8 mouse cellular contexts compared by ENCODE assay signal in the genomic region with DNA sequence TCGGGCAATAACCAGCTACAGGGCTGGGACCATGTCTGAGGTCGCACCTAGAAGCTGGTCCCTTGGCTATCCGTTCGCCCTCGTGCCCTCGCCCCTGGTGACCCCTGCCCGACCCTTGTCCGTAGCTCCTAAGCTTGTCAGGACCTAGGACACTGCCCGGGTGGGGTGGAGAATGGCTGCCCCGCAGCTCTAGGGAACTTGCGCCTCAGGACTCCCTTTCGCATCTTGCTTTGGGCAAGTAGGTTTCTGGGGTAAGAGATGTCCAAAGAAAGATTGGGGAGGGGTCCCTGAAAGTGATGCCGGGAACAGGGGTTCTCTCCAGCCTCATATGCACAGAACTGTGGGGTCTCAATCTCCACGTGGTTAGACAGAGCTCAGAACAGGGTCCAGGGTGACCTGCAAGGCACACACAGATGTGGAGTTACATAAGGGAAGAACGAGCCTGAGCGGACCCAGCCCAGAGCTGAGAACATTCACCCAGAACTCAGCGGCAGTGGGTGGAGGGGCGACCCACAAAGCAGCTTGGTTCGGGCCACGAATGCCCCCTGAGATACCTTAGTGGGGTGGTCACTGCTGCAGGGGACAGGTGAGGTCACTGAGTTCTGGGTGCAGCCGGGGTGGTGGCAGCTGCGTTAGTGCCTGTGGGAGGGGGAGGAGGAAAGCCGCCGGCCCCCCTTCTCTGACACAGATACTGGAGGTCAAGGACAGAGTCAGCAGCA. TPM values are rescaled to one million over a fixed set of nuclear protein-coding genes. Genes with fewer than 3 reads are reported as not detected.
DNase-seq lines count a peak whose midpoint lies in the region; ATAC-seq and TF ChIP-seq lines count a peak whose summit lies in the region.

No protein-coding gene starts in this region.

- WGBS in limb, embryonic 14.5 days: 10% methylated on average over 20 of the region's 24 CpGs
- 10% methylated on average over 24 of the region's 24 CpGs for WGBS in stomach, embryonic 14.5 days

- DNase-seq in cerebellum, adult 9-10 months: peak; percentile 61
- DNase-seq in cerebellum, postnatal 25 days: no peak
- DNase-seq in testis, postnatal 10 days (ENCODE audit: low spot score): no peak
- DNase-seq in limb, embryonic 14.5 days (ENCODE audit: low spot score): no peak
- no peak for DNase-seq in adrenal gland, adult 2 months
- no peak for DNase-seq in layer of hippocampus, postnatal 14 days (ENCODE audit: low spot score in 2 of 2)

- TF ChIP-seq CTCF in testis, adult 2 months (IDR thresholded peaks at IDR 0.05; ENCODE audit: control insufficient read depth, insufficient read depth, insufficient replicate concordance, low read depth, low read length): no peak

- H3K36me3 ChIP-seq in testis, adult 2 months (ENCODE audit: control insufficient read depth, insufficient read depth, low read length): no peaks in the 10 kb centered on the region
- no peaks in the 10 kb centered on the region for H3K36me3 ChIP-seq in limb, embryonic 14.5 days (ENCODE audit: control insufficient read depth, insufficient read depth, low read length)
- no peaks in the 10 kb centered on the region for H3K36me3 ChIP-seq in stomach, embryonic 14.5 days (ENCODE audit: control insufficient read depth, insufficient read depth, low read length)

- peak overlapping the region; percentile 97 for H3K4me2 ChIP-seq in limb, embryonic 14.5 days (replicated peaks; ENCODE audit: low read depth, low read length, severe bottlenecking)
- peak overlapping the region; percentile 97 for H3K4me2 ChIP-seq in stomach, embryonic 14.5 days (replicated peaks; ENCODE audit: low read depth, low read length)

- H3K4me3 ChIP-seq in testis, adult 2 months (ENCODE audit: control insufficient read depth, low read depth, low read length): 0 out of 2 replicates have a peak overlapping the region, but pooled peaks have one; percentile 6
- peak overlapping the region; percentile 45 for H3K4me3 ChIP-seq in limb, embryonic 14.5 days (replicated peaks; ENCODE audit: low read length)
- peak overlapping the region; percentile 41 for H3K4me3 ChIP-seq in stomach, embryonic 14.5 days (ENCODE audit: low read depth, low read length)

- H3K27me3 ChIP-seq in testis, adult 2 months (ENCODE audit: control insufficient read depth, insufficient read depth, low read length): no peaks in the 10 kb centered on the region
- peaks cover 59% of the 10 kb centered on the region for H3K27me3 ChIP-seq in limb, embryonic 14.5 days (ENCODE audit: control insufficient read depth, insufficient read depth, low read length)
- H3K27me3 ChIP-seq in stomach, embryonic 14.5 days (ENCODE audit: control insufficient read depth, insufficient read depth, low read length): peaks cover 47% of the 10 kb centered on the region

- H3K9me3 ChIP-seq in limb, embryonic 14.5 days (ENCODE audit: control insufficient read depth, low read length): no peaks in the 10 kb centered on the region
- H3K9me3 ChIP-seq in stomach, embryonic 14.5 days (ENCODE audit: control insufficient read depth, low read depth, low read length): no peaks in the 10 kb centered on the region

- no peak overlapping the region for H3K27ac ChIP-seq in testis, adult 2 months (ENCODE audit: control insufficient read depth, insufficient read depth, low read depth, low read length)
- no peak overlapping the region for H3K27ac ChIP-seq in limb, embryonic 14.5 days (replicated peaks; ENCODE audit: low read depth, low read length)
- no peak overlapping the region for H3K27ac ChIP-seq in stomach, embryonic 14.5 days (ENCODE audit: low read length)

- no peak for TF ChIP-seq POLR2A in testis, adult 2 months (IDR thresholded peaks at IDR 0.05; ENCODE audit: control insufficient read depth, low read depth, low read length)
- no peak for TF ChIP-seq POLR2A in limb, embryonic 14.5 days (IDR thresholded peaks at IDR 0.05; ENCODE audit: borderline replicate concordance, extremely low read depth, insufficient read depth, insufficient read length)

- peaks cover 19% of the 10 kb centered on the region for H3K4me1 ChIP-seq in testis, adult 2 months (ENCODE audit: control insufficient read depth, insufficient read depth, low read length)
- H3K4me1 ChIP-seq in limb, embryonic 14.5 days (ENCODE audit: control insufficient read depth, insufficient read depth, low read length): peaks cover 13% of the 10 kb centered on the region
- peaks cover 12% of the 10 kb centered on the region for H3K4me1 ChIP-seq in stomach, embryonic 14.5 days (ENCODE audit: control insufficient read depth, insufficient read depth, low read length)

- no peak overlapping the region for H3K9ac ChIP-seq in limb, embryonic 14.5 days (ENCODE audit: low read depth, low read length, severe bottlenecking)
- H3K9ac ChIP-seq in stomach, embryonic 14.5 days (replicated peaks; ENCODE audit: low read depth, low read length): no peak overlapping the region

- ATAC-seq in limb, embryonic 14.5 days (ENCODE audit: low FRiP score, low read depth): no peak; the same call in 1 of the 2 replicates
- 0 out of 2 replicates have a peak, but pooled peaks have one; percentile 5 for ATAC-seq in stomach, embryonic 14.5 days (ENCODE audit: insufficient number of reproducible peaks, insufficient read depth, low FRiP score, low read depth)

RNA-seq across cellular contexts. Expression of a gene that starts 0.5 kb away (rescaled TPM):
- polyA plus RNA-seq in testis, adult 2 months (2012; rRNA removed): 5.1 and 5.9 TPM in 2 replicates
- polyA plus RNA-seq in limb, embryonic 14.5 days (2012; rRNA removed): 0.04 and 0.10 TPM in 2 replicates
- polyA plus RNA-seq in limb, embryonic 14.5 days (2014; fragmentation: Nextera tagmentation; extraction: Ambion mirVana): 0.17 TPM in 1 of 2 replicates, not detected in the other
- polyA plus RNA-seq in stomach, embryonic 14.5 days (2014; fragmentation: Nextera tagmentation; extraction: Ambion mirVana): not detected in 2 replicates
- total RNA-seq in adrenal gland, adult 2 months (2021): not detected
- 0.16 and 0.86 TPM in 2 replicates for polyA plus RNA-seq in adrenal gland, adult 2 months (2012; rRNA removed)
- 10 to 100 TPM; 24.8 to 33.6 TPM for total RNA-seq in layer of hippocampus, postnatal 14 days (2021)

RNA-seq across cellular contexts. Expression of a gene that starts 14.3 kb away (rescaled TPM):
- 16.0 and 18.5 TPM in 2 replicates for polyA plus RNA-seq in testis, adult 2 months (2012; rRNA removed)
- 23.2 and 28.6 TPM in 2 replicates for polyA plus RNA-seq in limb, embryonic 14.5 days (2012; rRNA removed)
- polyA plus RNA-seq in limb, embryonic 14.5 days (2014; fragmentation: Nextera tagmentation; extraction: Ambion mirVana): 42.2 and 42.7 TPM in 2 replicates
- polyA plus RNA-seq in stomach, embryonic 14.5 days (2014; fragmentation: Nextera tagmentation; extraction: Ambion mirVana): 37.1 and 38.2 TPM in 2 replicates
- 10 to 100 TPM; 41.8 to 42.3 TPM for total RNA-seq in adrenal gland, adult 2 months (2021)
- 15.8 and 21.7 TPM in 2 replicates for polyA plus RNA-seq in adrenal gland, adult 2 months (2012; rRNA removed)
- 10 to 100 TPM; 52.0 to 53.5 TPM for total RNA-seq in layer of hippocampus, postnatal 14 days (2021)

RNA-seq across cellular contexts. Expression of a gene that starts 34.4 kb away (rescaled TPM):
- 7.0 and 7.8 TPM in 2 replicates for polyA plus RNA-seq in testis, adult 2 months (2012; rRNA removed)
- 28.5 and 29.8 TPM in 2 replicates for polyA plus RNA-seq in limb, embryonic 14.5 days (2012; rRNA removed)
- polyA plus RNA-seq in limb, embryonic 14.5 days (2014; fragmentation: Nextera tagmentation; extraction: Ambion mirVana): 22.1 and 24.3 TPM in 2 replicates
- 25.2 and 27.8 TPM in 2 replicates for polyA plus RNA-seq in stomach, embryonic 14.5 days (2014; fragmentation: Nextera tagmentation; extraction: Ambion mirVana)
- total RNA-seq in adrenal gland, adult 2 months (2021): 10 to 100 TPM; 13.5 to 22.2 TPM
- 12.4 and 13.1 TPM in 2 replicates for polyA plus RNA-seq in adrenal gland, adult 2 months (2012; rRNA removed)
- 10 to 100 TPM; 15.7 to 16.3 TPM for total RNA-seq in layer of hippocampus, postnatal 14 days (2021)
